Comparison of ENCODE assay signal across 32 mouse cellular contexts in the genomic region with DNA sequence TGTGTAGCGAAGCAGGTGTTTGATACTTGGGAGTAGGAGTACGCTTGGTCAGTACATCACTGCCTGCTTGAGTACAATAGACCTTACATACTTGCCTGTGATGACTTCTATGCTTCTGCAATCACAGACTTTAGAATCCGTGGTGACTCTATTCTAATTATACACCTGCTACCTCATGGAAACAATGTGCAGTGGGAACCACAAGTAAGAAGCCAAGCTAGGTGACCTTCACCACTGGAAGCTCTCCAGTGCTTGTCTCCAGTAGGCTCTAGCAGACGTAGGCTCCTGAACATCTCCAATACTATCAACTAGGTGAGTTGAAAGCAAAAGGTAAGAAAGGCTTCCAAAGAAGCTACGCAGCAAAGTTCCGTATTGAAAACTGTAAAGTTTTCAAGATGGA. TPM values are rescaled to one million over a fixed set of nuclear protein-coding genes. Genes with fewer than 3 reads are reported as not detected.
A peak's percentile ranks its signal among the peaks of the same experiment; 100 is the strongest.
DNase-seq lines count a peak whose midpoint lies in the region; ATAC-seq and TF ChIP-seq lines count a peak whose summit lies in the region.
"Had no signal": no experiment of that assay in that cellular context is flagged by ENCODE, and none has a peak within 500 bp of the region (broad histone marks: within the 10 kb centered on the region; RNA-seq: fewer than 3 reads in every experiment).

No protein-coding gene starts in this region.

- no peaks in the 10 kb centered on the region for H3K27me3 ChIP-seq in heart, embryonic 11.5 days (ENCODE audit: control insufficient read depth, insufficient read depth, low read length)
- no peaks in the 10 kb centered on the region for H3K27me3 ChIP-seq in heart, postnatal 0 days (ENCODE audit: control insufficient read depth, insufficient read depth, low read length)
- H3K27me3 ChIP-seq in forebrain, embryonic 16.5 days (replicated peaks; ENCODE audit: control insufficient read depth, insufficient read depth, low read length), result no peaks in the 10 kb centered on the region
- H3K27me3 ChIP-seq: forebrain, embryonic 13.5 days; heart, embryonic 15.5 days; hindbrain, embryonic 13.5 days had no signal

- H3K27ac ChIP-seq in heart, embryonic 11.5 days (ENCODE audit: low read depth, low read length), result no peak overlapping the region
- no peak overlapping the region for H3K27ac ChIP-seq in heart, postnatal 0 days (ENCODE audit: low read depth)
- no peak overlapping the region for H3K27ac ChIP-seq in forebrain, embryonic 16.5 days (ENCODE audit: low read length)
- H3K27ac ChIP-seq: forebrain, embryonic 10.5 days; forebrain, embryonic 13.5 days; heart, embryonic 15.5 days; hindbrain, embryonic 10.5 days; hindbrain, embryonic 13.5 days had no signal

- H3K9me3 ChIP-seq in heart, embryonic 11.5 days (replicated peaks; ENCODE audit: control insufficient read depth, low read length), result no peaks in the 10 kb centered on the region
- H3K9me3 ChIP-seq in heart, postnatal 0 days (replicated peaks; ENCODE audit: control insufficient read depth, low read length), result no peaks in the 10 kb centered on the region
- no peaks in the 10 kb centered on the region for H3K9me3 ChIP-seq in forebrain, embryonic 16.5 days (ENCODE audit: control insufficient read depth, low read length)
- H3K9me3 ChIP-seq: forebrain, embryonic 10.5 days; forebrain, embryonic 13.5 days; heart, embryonic 15.5 days; hindbrain, embryonic 10.5 days; hindbrain, embryonic 13.5 days had no signal

- no peaks in the 10 kb centered on the region for H3K4me1 ChIP-seq in heart, embryonic 11.5 days (ENCODE audit: control insufficient read depth, insufficient read depth, low read length)
- no peaks in the 10 kb centered on the region for H3K4me1 ChIP-seq in heart, postnatal 0 days (ENCODE audit: control insufficient read depth, insufficient read depth)
- no peaks in the 10 kb centered on the region for H3K4me1 ChIP-seq in forebrain, embryonic 16.5 days (replicated peaks; ENCODE audit: control insufficient read depth, insufficient read depth, low read length)
- H3K4me1 ChIP-seq: forebrain, embryonic 10.5 days; forebrain, embryonic 13.5 days; heart, embryonic 15.5 days; hindbrain, embryonic 10.5 days; hindbrain, embryonic 13.5 days had no signal

- H3K4me2 ChIP-seq in heart, embryonic 11.5 days, result no peak overlapping the region
- no peak overlapping the region for H3K4me2 ChIP-seq in heart, postnatal 0 days (ENCODE audit: low read depth, low read length)
- no peak overlapping the region for H3K4me2 ChIP-seq in forebrain, embryonic 16.5 days (ENCODE audit: low read length)
- H3K4me2 ChIP-seq: forebrain, embryonic 13.5 days; heart, embryonic 15.5 days; hindbrain, embryonic 13.5 days had no signal

- no peak overlapping the region for H3K4me3 ChIP-seq in heart, embryonic 11.5 days (ENCODE audit: low read depth, low read length)
- no peak overlapping the region for H3K4me3 ChIP-seq in heart, postnatal 0 days (ENCODE audit: low read depth, low read length)
- H3K4me3 ChIP-seq in forebrain, embryonic 16.5 days (replicated peaks; ENCODE audit: low read length), result no peak overlapping the region
- H3K4me3 ChIP-seq: forebrain, embryonic 10.5 days; forebrain, embryonic 13.5 days; heart, embryonic 15.5 days; hindbrain, embryonic 10.5 days; hindbrain, embryonic 13.5 days had no signal

- peak; percentile 72 for DNase-seq in heart, adult 18-20 months
- DNase-seq in heart, adult 9 months (ENCODE audit: low spot score in 2 of 2), result peak; percentile 20 to 66
- peak; percentile 13 for DNase-seq in heart, postnatal 0 days (ENCODE audit: low spot score)
- DNase-seq in heart, postnatal 36 days, result peak; percentile 15 to 32
- DNase-seq: adrenal gland, adult 2 months; adrenal gland, postnatal 14 days; cerebellum, adult 11-12 months; cerebellum, adult 8-10 months; cerebellum, postnatal 10 days; cerebellum, postnatal 36 days; forebrain, postnatal 0 days; gastrocnemius, postnatal 25 days; kidney, adult 18-20 months; kidney, adult 9 months had no signal

- 84% methylated on average over 6 of the region's 6 CpGs for WGBS in heart, embryonic 11.5 days (ENCODE audit: insufficient replicate concordance)
- 74% methylated on average over 6 of the region's 6 CpGs for WGBS in heart, postnatal 0 days
- 94% methylated on average over 6 of the region's 6 CpGs for WGBS in forebrain, embryonic 16.5 days

- no peak for ATAC-seq in heart, embryonic 11.5 days (replicated peaks; ENCODE audit: insufficient number of reproducible peaks, low FRiP score, low TSS enrichment)
- ATAC-seq in heart, postnatal 0 days (ENCODE audit: insufficient read depth, low read depth), result peak; percentile 36; the same call in 1 of the 2 replicates
- no peak for ATAC-seq in forebrain, embryonic 16.5 days
- ATAC-seq in cerebellum, adult (ENCODE audit: insufficient number of reproducible peaks, low FRiP score, low TSS enrichment), result no peak
- ATAC-seq: CD4-positive, CD25-positive, alpha-beta regulatory T cell, adult 4 months; forebrain, embryonic 13.5 days; forebrain, postnatal 0 days; hindbrain, embryonic 16.5 days; intestine, embryonic 16.5 days had no signal

- no peak for TF ChIP-seq CTCF in heart, postnatal 0 days (IDR thresholded peaks at IDR 0.05; ENCODE audit: low read depth)

- intact Hi-C loops in heart, postnatal 36 days (cut with DNase I), result no loop called here

- no peak for TF ChIP-seq EP300 in heart, postnatal 0 days (IDR thresholded peaks at IDR 0.05; ENCODE audit: low read depth)

- H3K36me3 ChIP-seq in heart, embryonic 11.5 days (ENCODE audit: control insufficient read depth, insufficient read depth, low read length), result no peaks in the 10 kb centered on the region
- H3K36me3 ChIP-seq in heart, postnatal 0 days (replicated peaks; ENCODE audit: control insufficient read depth, insufficient read depth, low read length), result no peaks in the 10 kb centered on the region
- no peaks in the 10 kb centered on the region for H3K36me3 ChIP-seq in forebrain, embryonic 16.5 days (ENCODE audit: control insufficient read depth, insufficient read depth)
- H3K36me3 ChIP-seq: forebrain, embryonic 10.5 days; heart, embryonic 15.5 days; hindbrain, embryonic 10.5 days; hindbrain, embryonic 13.5 days had no signal

- H3K9ac ChIP-seq in heart, embryonic 11.5 days (ENCODE audit: low read depth, low read length), result no peak overlapping the region
- no peak overlapping the region for H3K9ac ChIP-seq in heart, postnatal 0 days (replicated peaks; ENCODE audit: low read depth, low read length)
- H3K9ac ChIP-seq in forebrain, embryonic 16.5 days (replicated peaks; ENCODE audit: low read depth, low read length), result no peak overlapping the region
- H3K9ac ChIP-seq: forebrain, embryonic 13.5 days; forebrain, postnatal 0 days; heart, embryonic 15.5 days; hindbrain, embryonic 13.5 days had no signal

RNA-seq across cellular contexts. Expression of a gene that starts 27.6 kb away (rescaled TPM):
- total RNA-seq in heart, adult 18-20 months (2021), result 100 to 1,000 TPM; 816 to 963 TPM
- 1.3 TPM in 1 of 2 replicates, not detected in the other for polyA plus RNA-seq in heart, embryonic 11.5 days (2014; fragmentation: Nextera tagmentation; extraction: Ambion mirVana)
- total RNA-seq in heart, postnatal 0 days (2014; rRNA removed; ENCODE audit: low replicate concordance), result not detected in 2 replicates
- 1.2 TPM in 1 of 2 replicates, not detected in the other for polyA plus RNA-seq in heart, postnatal 0 days (2015; fragmentation: Nextera tagmentation; extraction: Ambion mirVana)
- 100 to 1,000 TPM; 629 to 735 TPM for total RNA-seq in heart, postnatal 36 days (2021)
- not detected in 2 replicates for polyA plus RNA-seq in forebrain, embryonic 16.5 days (2015; fragmentation: Nextera tagmentation; extraction: Ambion mirVana)
- total RNA-seq: adrenal gland, adult 2 months; adrenal gland, postnatal 14 days; forebrain, postnatal 0 days; granulocyte monocyte progenitor cell, adult 5-6 weeks; MEL had no signal
- polyA plus RNA-seq: adrenal gland, adult 2 months; C2C12; CD4-positive, CD25-positive, alpha-beta regulatory T cell, adult 4 months; cortical plate, adult 2 months; embryonic facial prominence, embryonic 11.5 days; forebrain, embryonic 10.5 days; forebrain, embryonic 13.5 days; forebrain, postnatal 0 days; frontal cortex, adult 2 months; heart, embryonic 15.5 days; hindbrain, embryonic 10.5 days; hindbrain, embryonic 13.5 days; hindbrain, embryonic 16.5 days; intestine, embryonic 16.5 days; kidney, embryonic 16.5 days had no signal

Comparison
In these comparisons a context has a peak if more than half of its experiments do, and no peak if none do; other contexts are left out.
1. RNA of a gene that starts 27.6 kb away (total RNA-seq): 816 to 963 TPM in heart, adult 18-20 months and 629 to 735 TPM in heart, postnatal 36 days; not detected in heart, postnatal 0 days; every median in the first group is over 100 times any median in the second.
2. DNase-seq: peak in every context shown above with its lines; median percentile 72 in heart, adult 18-20 months; 43 in heart, adult 9 months; 24 in heart, postnatal 36 days; 13 in heart, postnatal 0 days.